Mouse (Mus musculus): ENCODE data around the gene Hspa12b. TPM values are rescaled to one million over a fixed set of nuclear protein-coding genes. Genes with fewer than 3 reads are reported as not detected.

Gene Hspa12b
- total RNA-seq, 1 experiment: 1.7 TPM

DNA sequence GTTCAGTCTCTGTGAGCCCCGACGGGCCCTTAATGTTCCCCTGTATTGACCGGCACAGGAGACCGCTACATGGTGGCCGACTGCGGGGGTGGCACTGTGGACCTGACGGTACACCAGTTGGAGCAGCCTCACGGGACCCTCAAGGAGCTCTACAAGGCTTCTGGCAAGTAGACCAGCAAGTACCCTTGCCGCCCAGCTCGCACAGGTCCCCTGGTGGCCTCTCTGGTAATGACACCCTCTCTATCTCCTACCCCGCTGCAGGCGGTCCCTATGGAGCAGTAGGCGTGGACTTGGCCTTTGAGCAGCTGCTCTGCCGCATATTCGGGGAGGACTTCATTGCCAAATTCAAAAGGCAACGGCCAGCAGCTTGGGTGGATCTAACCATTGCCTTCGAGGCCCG lies 15.5 kb downstream of the Hspa12b start:
- DNase-seq (ENCODE audit: low read depth, low spot score): peak; percentile 89
- peaks cover 18% of the 10 kb centered on the region for H3K36me3 ChIP-seq (ENCODE audit: control insufficient read depth, insufficient read depth, low read length, poor library complexity, severe bottlenecking)
- H3K27ac ChIP-seq (ENCODE audit: insufficient read depth, low read depth, low read length, poor library complexity, severe bottlenecking): no peak overlapping the region
- in situ Hi-C loops (cut with MboI; ENCODE audit: low sequenced_read_pairs in 2 of 2, unreplicated experiment in 2 of 2): no loop called here
- H3K4me1 ChIP-seq (ENCODE audit: control insufficient read depth in 2 of 2, insufficient read depth in 2 of 2, low read length in 2 of 2, poor library complexity in 1 of 2): peaks cover 0 to 13% of the 10 kb centered on the region in 2 experiments; a peak in 1 of 4 replicates
- H3K9ac ChIP-seq (ENCODE audit: insufficient read depth, low read depth, low read length, poor library complexity, severe bottlenecking): 0 out of 2 replicates have a peak overlapping the region, but pooled peaks have one; percentile 4
- no peak for TF ChIP-seq ZNF384 (IDR thresholded peaks at IDR 0.05; ENCODE audit: low read depth, low read length)
- no peak for TF ChIP-seq CHD2 (IDR thresholded peaks at IDR 0.05; ENCODE audit: low read depth, low read length)
- 0 out of 2 replicates have a peak, but pooled peaks have one; percentile 14 for TF ChIP-seq ZC3H11A (IDR thresholded peaks at IDR 0.05; ENCODE audit: borderline replicate concordance, low read depth, low read length)
- TF ChIP-seq MAFK (IDR thresholded peaks at IDR 0.05; ENCODE audit: insufficient read depth, low read depth, low read length): no peak
- TF ChIP-seq HCFC1 (IDR thresholded peaks at IDR 0.05; ENCODE audit: borderline replicate concordance, insufficient read depth, low read length): 0 out of 2 replicates have a peak, but pooled peaks have one; percentile 51
- H3K4me3 ChIP-seq (ENCODE audit: insufficient read depth in 1 of 2, low read depth in 1 of 2, low read length in 2 of 2, poor library complexity in 1 of 2, severe bottlenecking in 1 of 2): peak overlapping the region; percentile 2 to 29; a peak in 3 of 4 replicates
- no peaks in the 10 kb centered on the region for H3K9me3 ChIP-seq (ENCODE audit: control insufficient read depth, insufficient read depth, low read depth, low read length)

DNA sequence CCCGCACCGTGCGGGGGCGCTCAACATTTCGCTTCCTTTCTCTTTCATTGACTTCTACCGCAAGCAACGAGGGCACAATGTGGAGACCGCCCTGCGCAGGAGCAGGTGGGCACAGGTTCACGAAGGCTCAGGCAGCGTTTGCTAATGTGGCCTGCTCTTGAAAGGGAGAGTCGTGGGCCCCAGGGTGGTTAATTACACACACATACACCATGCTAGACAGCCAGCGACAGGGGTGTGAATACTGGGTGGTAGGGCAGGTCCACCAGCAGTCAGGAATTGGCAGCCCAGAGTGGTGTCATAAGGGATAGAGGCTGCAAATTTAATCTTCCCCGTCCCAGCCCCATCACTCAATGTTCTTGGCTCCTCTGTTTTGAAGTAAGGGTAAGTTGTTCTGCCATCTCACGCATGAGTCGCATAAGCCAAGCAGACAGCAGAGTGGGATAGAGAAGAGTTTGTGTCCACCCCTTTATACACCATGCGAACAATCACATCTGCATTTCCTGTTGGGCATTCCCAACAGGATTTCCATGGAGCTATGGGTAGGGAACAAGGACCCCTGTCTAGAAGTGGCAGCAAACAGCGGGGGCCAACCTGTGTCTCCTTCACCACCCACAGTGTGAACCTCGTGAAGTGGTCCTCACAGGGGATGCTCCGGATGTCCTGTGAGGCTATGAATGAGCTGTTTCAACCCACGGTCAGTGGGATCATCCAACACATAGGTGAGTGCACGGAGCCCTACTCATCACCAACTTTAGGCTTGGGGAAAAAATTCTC lies 16.1 kb downstream of the Hspa12b start:
- DNase-seq (ENCODE audit: low read depth, low spot score): no peak
- peaks cover 24% of the 10 kb centered on the region for H3K36me3 ChIP-seq (ENCODE audit: control insufficient read depth, insufficient read depth, low read length, poor library complexity, severe bottlenecking)
- H3K4me3 ChIP-seq (ENCODE audit: insufficient read depth in 1 of 2, low read depth in 1 of 2, low read length in 2 of 2, poor library complexity in 1 of 2, severe bottlenecking in 1 of 2): peak overlapping the region; percentile 2 to 29; a peak in 3 of 4 replicates
- TF ChIP-seq MAFK (IDR thresholded peaks at IDR 0.05; ENCODE audit: insufficient read depth, low read depth, low read length) (no peak), CHD2 (IDR thresholded peaks at IDR 0.05; ENCODE audit: low read depth, low read length) (no peak), ZC3H11A (IDR thresholded peaks at IDR 0.05; ENCODE audit: borderline replicate concordance, low read depth, low read length) (no peak), ZNF384 (IDR thresholded peaks at IDR 0.05; ENCODE audit: low read depth, low read length) (no peak), HCFC1 (IDR thresholded peaks at IDR 0.05; ENCODE audit: borderline replicate concordance, insufficient read depth, low read length) (no peak)
- in situ Hi-C loops (cut with MboI; ENCODE audit: low sequenced_read_pairs in 2 of 2, unreplicated experiment in 2 of 2): no loop called here
- no peak overlapping the region for H3K27ac ChIP-seq (ENCODE audit: insufficient read depth, low read depth, low read length, poor library complexity, severe bottlenecking)
- no peaks in the 10 kb centered on the region for H3K9me3 ChIP-seq (ENCODE audit: control insufficient read depth, insufficient read depth, low read depth, low read length)
- H3K9ac ChIP-seq (ENCODE audit: insufficient read depth, low read depth, low read length, poor library complexity, severe bottlenecking): 0 out of 2 replicates have a peak overlapping the region, but pooled peaks have one; percentile 4
- peaks cover 0 to 13% of the 10 kb centered on the region in 2 experiments; a peak in 1 of 4 replicates for H3K4me1 ChIP-seq (ENCODE audit: control insufficient read depth in 2 of 2, insufficient read depth in 2 of 2, low read length in 2 of 2, poor library complexity in 1 of 2)

- Histone ChIP-seq H3K27ac (ENCODE audit: insufficient read depth, low read depth, low read length, poor library complexity, severe bottlenecking) (no peak overlapping the region), H3K36me3 (ENCODE audit: control insufficient read depth, insufficient read depth, low read length, poor library complexity, severe bottlenecking) (peaks cover 32% of the 10 kb centered on the region), H3K4me1 (ENCODE audit: control insufficient read depth in 2 of 2, insufficient read depth in 2 of 2, low read length in 2 of 2, poor library complexity in 1 of 2) (peaks cover 0 to 13% of the 10 kb centered on the region in 2 experiments; a peak in 1 of 4 replicates), H3K4me3 (ENCODE audit: insufficient read depth in 1 of 2, low read depth in 1 of 2, low read length in 2 of 2, poor library complexity in 1 of 2, severe bottlenecking in 1 of 2) (peak overlapping the region; percentile 51 to 55; a peak in 3 of 4 replicates), H3K9me3 (ENCODE audit: control insufficient read depth, insufficient read depth, low read depth, low read length) (no peaks in the 10 kb centered on the region), H3K9ac (ENCODE audit: insufficient read depth, low read depth, low read length, poor library complexity, severe bottlenecking) (peak overlapping the region; percentile 19; the same call in 1 of the 2 replicates)
- TF ChIP-seq MAFK (IDR thresholded peaks at IDR 0.05; ENCODE audit: insufficient read depth, low read depth, low read length): no peak
- TF ChIP-seq ZNF384 (IDR thresholded peaks at IDR 0.05; ENCODE audit: low read depth, low read length): no peak
- TF ChIP-seq ZC3H11A (IDR thresholded peaks at IDR 0.05; ENCODE audit: borderline replicate concordance, low read depth, low read length): no peak
- TF ChIP-seq HCFC1 (IDR thresholded peaks at IDR 0.05; ENCODE audit: borderline replicate concordance, insufficient read depth, low read length): no peak
- no peak for TF ChIP-seq CHD2 (IDR thresholded peaks at IDR 0.05; ENCODE audit: low read depth, low read length)
- no peak for DNase-seq (ENCODE audit: low read depth, low spot score)
- in situ Hi-C loops (cut with MboI; ENCODE audit: low sequenced_read_pairs in 2 of 2, unreplicated experiment in 2 of 2): no loop called here
Measured at GRCm38 (mm10) chr2:131145121-131145520, 18.0 kb downstream of the Hspa12b start.

GRCm38 (mm10) chr2:131145536-131145935 lies 18.5 kb downstream of the Hspa12b start:
- H3K9me3 ChIP-seq (ENCODE audit: control insufficient read depth, insufficient read depth, low read depth, low read length): no peaks in the 10 kb centered on the region
- peaks cover 32% of the 10 kb centered on the region for H3K36me3 ChIP-seq (ENCODE audit: control insufficient read depth, insufficient read depth, low read length, poor library complexity, severe bottlenecking)
- H3K4me1 ChIP-seq (ENCODE audit: control insufficient read depth in 2 of 2, insufficient read depth in 2 of 2, low read length in 2 of 2, poor library complexity in 1 of 2): peaks cover 0 to 13% of the 10 kb centered on the region in 2 experiments; a peak in 1 of 4 replicates
- no peak overlapping the region for H3K27ac ChIP-seq (ENCODE audit: insufficient read depth, low read depth, low read length, poor library complexity, severe bottlenecking)
- H3K9ac ChIP-seq (ENCODE audit: insufficient read depth, low read depth, low read length, poor library complexity, severe bottlenecking): no peak overlapping the region
- DNase-seq (ENCODE audit: low read depth, low spot score): no peak
- TF ChIP-seq MAFK (IDR thresholded peaks at IDR 0.05; ENCODE audit: insufficient read depth, low read depth, low read length) (no peak), ZNF384 (IDR thresholded peaks at IDR 0.05; ENCODE audit: low read depth, low read length) (no peak), ZC3H11A (IDR thresholded peaks at IDR 0.05; ENCODE audit: borderline replicate concordance, low read depth, low read length) (no peak), CHD2 (IDR thresholded peaks at IDR 0.05; ENCODE audit: low read depth, low read length) (no peak), HCFC1 (IDR thresholded peaks at IDR 0.05; ENCODE audit: borderline replicate concordance, insufficient read depth, low read length) (no peak)
- in situ Hi-C loops (cut with MboI; ENCODE audit: low sequenced_read_pairs in 2 of 2, unreplicated experiment in 2 of 2): no loop called here
- no peak overlapping the region for H3K4me3 ChIP-seq (ENCODE audit: insufficient read depth in 1 of 2, low read depth in 1 of 2, low read length in 2 of 2, poor library complexity in 1 of 2, severe bottlenecking in 1 of 2)
